Mouse (Mus musculus) bone marrow macrophage, adult 2 months (primary cell): ENCODE measurements around the gene Ggt5.

ENCODE experiments used
- CTCF ChIP-seq: IDR thresholded peaks from 2 replicates; pipeline ENCODE4 v1.5.1; 2012; ENCODE audit warnings: low read depth, mild to moderate bottlenecking, low read length, moderate library complexity
- POLR2A ChIP-seq: IDR thresholded peaks from 2 replicates; pipeline ENCODE4 v1.6.1; 2012; ENCODE audit warnings: mild to moderate bottlenecking, low read depth, low read length, borderline replicate concordance

DNA sequence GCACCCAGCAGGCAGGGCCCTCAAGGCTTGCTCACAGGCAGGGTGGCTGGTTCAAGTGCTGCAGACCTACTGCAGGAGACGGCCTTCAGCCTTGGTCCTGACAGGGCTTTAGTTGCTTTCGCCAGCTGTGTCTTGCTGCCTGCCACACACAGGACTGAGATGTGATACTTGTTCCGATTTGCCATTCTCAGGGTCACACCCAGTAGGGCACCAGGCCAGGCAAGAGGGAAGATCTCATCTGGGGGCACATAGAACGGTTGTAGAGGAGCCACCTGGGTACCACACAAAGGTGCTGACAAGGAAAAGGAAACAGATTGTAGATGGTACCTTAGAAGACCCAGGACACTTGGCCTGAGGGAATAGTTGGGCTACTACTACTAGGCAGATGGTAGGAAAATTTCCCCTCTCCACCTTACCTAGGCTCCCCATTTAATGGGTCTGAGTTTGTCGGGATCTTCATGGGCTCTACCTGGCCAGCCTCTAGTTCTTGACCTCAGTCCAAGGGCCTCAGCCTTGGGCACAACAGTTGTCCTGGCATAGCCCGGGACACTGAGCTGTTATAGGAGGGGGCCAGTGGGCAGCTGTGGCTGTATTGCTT lies 75.6 kb downstream of the Ggt5 start:
- TF ChIP-seq CTCF = no peak
- TF ChIP-seq POLR2A = no peak
